Mouse (Mus musculus): Measurements from ENCODE around the gene Vmn2r93.

The Vmn2r93 gene

GRCm38 (mm10) chr17:18297799-18298198 is at the start of gene Vmn2r93:
Gene Vmn2r93 (plus strand): TSS chr17:18298099.
- in situ Hi-C loops (cut with MboI, MseI): no loop called here

GRCm38 (mm10) chr17:18277656-18278055 is 20.2 kb upstream of the Vmn2r93 start, which contains the start of gene Vmn2r94:
Gene Vmn2r94 (minus strand): TSS chr17:18277756.
- in situ Hi-C loops (cut with MboI, MseI): no loop called here

- in situ Hi-C loops (cut with MboI, MseI): no loop called here
These were observed 25.1 kb downstream of the Vmn2r93 start for GRCm38 (mm10) chr17:18323031-18323430.

GRCm38 (mm10) chr17:18360007-18360406 is 62.1 kb downstream of the Vmn2r93 start:
- in situ Hi-C loops (cut with MboI, MseI): no loop called here

GRCm38 (mm10) chr17:18360602-18361001 is 62.7 kb downstream of the Vmn2r93 start:
- in situ Hi-C loops (cut with MboI, MseI): no loop called here

All from T-helper 17 cell (primary cell).